Mouse (Mus musculus): ENCODE results near the gene Uba52. TPM values are rescaled to one million over a fixed set of nuclear protein-coding genes. Genes with fewer than 3 reads are reported as not detected.

Gene Uba52
- total RNA-seq, 2 experiments from 2014 or later: 970 to 1,000 TPM

GRCm38 (mm10) chr8:70482943-70483342 lies 27.7 kb downstream of the Uba52 start:
- TF ChIP-seq CTCF (conservative IDR thresholded peaks at IDR 0.05): no peak

GRCm38 (mm10) chr8:70481908-70482307 lies 28.7 kb downstream of the Uba52 start:
- peak overlapping the region; percentile 91 for H3K27ac ChIP-seq
- DNase-seq (ENCODE audit: low spot score in 2 of 2): peak; percentile 72 to 90
- H3K4me3 ChIP-seq: no peak overlapping the region
- peak; percentile 27; the same call in 1 of the 2 replicates for TF ChIP-seq CTCF (conservative IDR thresholded peaks at IDR 0.05)

More at GRCm38 (mm10) chr8:70482943-70483342, 27.7 kb downstream of the Uba52 start:
- no peak for DNase-seq (ENCODE audit: low spot score in 2 of 2)
- Histone ChIP-seq H3K27ac (peak overlapping the region; percentile 91; the same call in 1 of the 2 replicates), H3K4me3 (no peak overlapping the region)

- no peak overlapping the region for H3K27ac ChIP-seq
- DNase-seq (ENCODE audit: low spot score in 2 of 2): no peak
- no peak for TF ChIP-seq CTCF (conservative IDR thresholded peaks at IDR 0.05)
- H3K4me3 ChIP-seq: peak overlapping the region; percentile 97
Observed at GRCm38 (mm10) chr8:70477269-70477982, 33.2 kb downstream of the Uba52 start.

- Histone ChIP-seq H3K4me3 (peak within 1 kb of the TSS; percentile 97), H3K27ac (peak within 1 kb of the TSS; percentile 97)
- no peak for TF ChIP-seq CTCF (conservative IDR thresholded peaks at IDR 0.05)
- peak; percentile 91 to 94 for DNase-seq (ENCODE audit: low spot score in 2 of 2)
Observed at GRCm38 (mm10) chr8:70476333-70477268, 34.0 kb downstream of the Uba52 start, which contains the start of gene Klhl26. Gene Klhl26, minus strand, starts transcription at chr8:70476968.

GRCm38 (mm10) chr8:70471856-70472255 lies 38.7 kb downstream of the Uba52 start:
- H3K27ac ChIP-seq: no peak overlapping the region
- no peak for TF ChIP-seq CTCF (conservative IDR thresholded peaks at IDR 0.05)
- no peak for DNase-seq (ENCODE audit: low spot score in 2 of 2)
- no peak overlapping the region for H3K4me3 ChIP-seq

GRCm38 (mm10) chr8:70469938-70470337 lies 40.7 kb downstream of the Uba52 start:
- Histone ChIP-seq H3K27ac (peak overlapping the region; percentile 88), H3K4me3 (no peak overlapping the region)
- no peak for TF ChIP-seq CTCF (conservative IDR thresholded peaks at IDR 0.05)
- DNase-seq (ENCODE audit: low spot score in 2 of 2): no peak

GRCm38 (mm10) chr8:70469295-70469916 lies 41.2 kb downstream of the Uba52 start:
- DNase-seq (ENCODE audit: low spot score in 2 of 2): no peak
- Histone ChIP-seq H3K27ac (peak overlapping the region; percentile 88), H3K4me3 (peak overlapping the region; percentile 8)
- peak; percentile 1; the same call in 1 of the 2 replicates for TF ChIP-seq CTCF (conservative IDR thresholded peaks at IDR 0.05)

- peak overlapping the region; percentile 88 for H3K27ac ChIP-seq
- TF ChIP-seq CTCF (conservative IDR thresholded peaks at IDR 0.05): no peak
- no peak overlapping the region for H3K4me3 ChIP-seq
- DNase-seq (ENCODE audit: low spot score in 2 of 2): no peak
Observed at GRCm38 (mm10) chr8:70468733-70469132, 41.9 kb downstream of the Uba52 start.

GRCm38 (mm10) chr8:70467907-70468306 lies 42.7 kb downstream of the Uba52 start:
- no peak for DNase-seq (ENCODE audit: low spot score in 2 of 2)
- Histone ChIP-seq H3K27ac (peak overlapping the region; percentile 93; the same call in 1 of the 2 replicates), H3K4me3 (no peak overlapping the region)
- TF ChIP-seq CTCF (conservative IDR thresholded peaks at IDR 0.05): no peak

- no peak overlapping the region for H3K4me3 ChIP-seq
- peak overlapping the region; percentile 93; the same call in 1 of the 2 replicates for H3K27ac ChIP-seq
- no peak for TF ChIP-seq CTCF (conservative IDR thresholded peaks at IDR 0.05)
- DNase-seq (ENCODE audit: low spot score in 2 of 2): no peak
Observed at GRCm38 (mm10) chr8:70467229-70467725, 43.3 kb downstream of the Uba52 start.

GRCm38 (mm10) chr8:70466771-70467170 lies 43.8 kb downstream of the Uba52 start:
- no peak overlapping the region for H3K4me3 ChIP-seq
- H3K27ac ChIP-seq: peak overlapping the region; percentile 93; the same call in 1 of the 2 replicates
- no peak for DNase-seq (ENCODE audit: low spot score in 2 of 2)
- TF ChIP-seq CTCF (conservative IDR thresholded peaks at IDR 0.05): no peak

GRCm38 (mm10) chr8:70466305-70466704 lies 44.3 kb downstream of the Uba52 start:
- Histone ChIP-seq H3K4me3 (no peak overlapping the region), H3K27ac (peak overlapping the region; percentile 93; the same call in 1 of the 2 replicates)
- DNase-seq (ENCODE audit: low spot score in 2 of 2): no peak
- no peak for TF ChIP-seq CTCF (conservative IDR thresholded peaks at IDR 0.05)

Data from layer of hippocampus, adult 2 months (tissue).